In genomic region chr1:150759476-150760079, GRCm38 (mm10) we compare ENCODE assay signal across 10 mouse cellular contexts.
DNase-seq lines count a peak whose midpoint lies in the region; ATAC-seq and TF ChIP-seq lines count a peak whose summit lies in the region.
"Had no signal": no experiment of that assay in that cellular context is flagged by ENCODE, and none has a peak within 500 bp of the region (broad histone marks: within the 10 kb centered on the region; RNA-seq: fewer than 3 reads in every experiment).

No protein-coding gene starts in this region.

- H3K4me2 ChIP-seq in heart, postnatal 0 days (ENCODE audit: low read depth, low read length), result no peak overlapping the region
- H3K4me2 ChIP-seq in midbrain, embryonic 14.5 days (ENCODE audit: low read length), result no peak overlapping the region
- H3K4me2 ChIP-seq: midbrain, embryonic 12.5 days had no signal

- no peaks in the 10 kb centered on the region for H3K4me1 ChIP-seq in heart, embryonic 10.5 days
- H3K4me1 ChIP-seq in heart, postnatal 0 days (ENCODE audit: control insufficient read depth, insufficient read depth), result no peaks in the 10 kb centered on the region; the same call in 1 of the 2 replicates
- H3K4me1 ChIP-seq in cerebellum, adult 2 months (ENCODE audit: control insufficient read depth, insufficient read depth, low read length), result no peaks in the 10 kb centered on the region
- no peaks in the 10 kb centered on the region for H3K4me1 ChIP-seq in midbrain, embryonic 14.5 days (ENCODE audit: control insufficient read depth, insufficient read depth, low read length)
- H3K4me1 ChIP-seq: midbrain, embryonic 12.5 days had no signal

- peaks cover 5% of the 10 kb centered on the region; the same call in 1 of the 2 replicates for H3K36me3 ChIP-seq in heart, embryonic 10.5 days
- H3K36me3 ChIP-seq in heart, postnatal 0 days (replicated peaks; ENCODE audit: control insufficient read depth, insufficient read depth, low read length), result peaks cover 27% of the 10 kb centered on the region
- no peaks in the 10 kb centered on the region for H3K36me3 ChIP-seq in midbrain, embryonic 14.5 days (ENCODE audit: control insufficient read depth, insufficient read depth, low read length)
- H3K36me3 ChIP-seq: midbrain, embryonic 12.5 days had no signal

- H3K4me3 ChIP-seq in heart, embryonic 10.5 days, result no peak overlapping the region
- H3K4me3 ChIP-seq in heart, postnatal 0 days (ENCODE audit: low read depth, low read length), result no peak overlapping the region
- no peak overlapping the region for H3K4me3 ChIP-seq in cerebellum, adult 2 months (replicated peaks; ENCODE audit: insufficient read depth, low read depth, low read length)
- H3K4me3 ChIP-seq in midbrain, embryonic 14.5 days (replicated peaks; ENCODE audit: low read depth, low read length), result no peak overlapping the region
- H3K4me3 ChIP-seq: midbrain, embryonic 12.5 days had no signal

- no peak overlapping the region for H3K27ac ChIP-seq in heart, embryonic 10.5 days
- H3K27ac ChIP-seq in heart, postnatal 0 days (ENCODE audit: low read depth), result peak overlapping the region; percentile 74
- no peak overlapping the region for H3K27ac ChIP-seq in cerebellum, adult 2 months (ENCODE audit: insufficient read depth, low read length)
- H3K27ac ChIP-seq in midbrain, embryonic 14.5 days (replicated peaks; ENCODE audit: low read depth, low read length), result no peak overlapping the region
- H3K27ac ChIP-seq: midbrain, embryonic 12.5 days had no signal

- no peaks in the 10 kb centered on the region for H3K27me3 ChIP-seq in heart, embryonic 10.5 days (ENCODE audit: insufficient read depth, poor library complexity, severe bottlenecking)
- H3K27me3 ChIP-seq in heart, postnatal 0 days (ENCODE audit: control insufficient read depth, insufficient read depth, low read length), result no peaks in the 10 kb centered on the region
- no peaks in the 10 kb centered on the region for H3K27me3 ChIP-seq in cerebellum, adult 2 months (ENCODE audit: control insufficient read depth, insufficient read depth, low read length)
- no peaks in the 10 kb centered on the region for H3K27me3 ChIP-seq in midbrain, embryonic 14.5 days (ENCODE audit: control insufficient read depth, insufficient read depth, low read length)
- H3K27me3 ChIP-seq: midbrain, embryonic 12.5 days had no signal

- no peak for TF ChIP-seq POLR2A in cerebellum, adult 2 months (IDR thresholded peaks at IDR 0.05; ENCODE audit: borderline replicate concordance, insufficient read depth, low read length)

- H3K9me3 ChIP-seq in heart, embryonic 10.5 days, result no peaks in the 10 kb centered on the region
- H3K9me3 ChIP-seq in heart, postnatal 0 days (replicated peaks; ENCODE audit: control insufficient read depth, low read length), result no peaks in the 10 kb centered on the region
- H3K9me3 ChIP-seq in midbrain, embryonic 14.5 days (ENCODE audit: control insufficient read depth, low read length), result no peaks in the 10 kb centered on the region
- H3K9me3 ChIP-seq: midbrain, embryonic 12.5 days had no signal

- no peak overlapping the region for H3K9ac ChIP-seq in heart, postnatal 0 days (replicated peaks; ENCODE audit: low read depth, low read length)
- no peak overlapping the region for H3K9ac ChIP-seq in midbrain, embryonic 14.5 days (replicated peaks; ENCODE audit: low read length)
- H3K9ac ChIP-seq: midbrain, embryonic 12.5 days had no signal

- WGBS in heart, embryonic 10.5 days, result 31% methylated on average over 2 of the region's 2 CpGs
- 0% methylated on average over 2 of the region's 2 CpGs for WGBS in heart, postnatal 0 days
- 48% methylated on average over 2 of the region's 2 CpGs for WGBS in cerebellum, adult 2 months
- 78% methylated on average over 2 of the region's 2 CpGs for WGBS in midbrain, embryonic 14.5 days

- no peak for TF ChIP-seq CTCF in heart, postnatal 0 days (IDR thresholded peaks at IDR 0.05; ENCODE audit: low read depth)
- TF ChIP-seq CTCF in cerebellum, adult 2 months (IDR thresholded peaks at IDR 0.05; ENCODE audit: borderline replicate concordance, insufficient read depth, low read depth, low read length), result no peak

- ATAC-seq in heart, postnatal 0 days (ENCODE audit: insufficient read depth, low read depth), result peak; percentile 91
- ATAC-seq in midbrain, embryonic 14.5 days (ENCODE audit: low FRiP score, low TSS enrichment), result no peak

- peak; percentile 98 for DNase-seq in heart, adult 11 months
- DNase-seq in heart, embryonic 10.5 days (ENCODE audit: low spot score), result no peak
- peak; percentile 10 for DNase-seq in adrenal gland, postnatal 25 days
- DNase-seq in heart, postnatal 0 days (ENCODE audit: low spot score), result peak; percentile 88
- DNase-seq in lung, postnatal 10 days, result peak; percentile 57
- DNase-seq in B cell, adult 2 months, result no peak
- no peak for DNase-seq in cerebellum, adult 2 months
- DNase-seq in midbrain, embryonic 14.5 days, result no peak
- DNase-seq: cerebellum, adult 9-11 months had no signal

- TF ChIP-seq EP300 in heart, postnatal 0 days (IDR thresholded peaks at IDR 0.05; ENCODE audit: low read depth), result peak; percentile 92; the same call in 1 of the 2 replicates

Comparison
In these comparisons a context has a peak if more than half of its experiments do, and no peak if none do; other contexts are left out.
1. DNase-seq: peak in heart, adult 11 months (single experiment), adrenal gland, postnatal 25 days (single experiment), heart, postnatal 0 days (single experiment) and lung, postnatal 10 days (single experiment); none in heart, embryonic 10.5 days (single experiment), B cell, adult 2 months (0 of 2), cerebellum, adult 2 months (0 of 2) and midbrain, embryonic 14.5 days (single experiment).